Mouse (Mus musculus) liver, embryonic 14.5 days (tissue): Measurements from ENCODE around the gene Nav1. TPM values are rescaled to one million over a fixed set of nuclear protein-coding genes. Genes with fewer than 3 reads are reported as not detected.

Source experiments
- ATAC-seq: fragments of 200-750 bp; cut with Nextera tagmentation; 2 replicates; pipeline ENCODE4 v1.8.0; 2017; ENCODE audit warnings: moderate number of reproducible peaks, mild to moderate bottlenecking, moderate library complexity; ENCODE audit not compliant: insufficient read depth
- DNase-seq, 3 experiments: peaks; one replicate each; pipeline ENCODE4 v3.0.0-alpha.2; 2012 to 2013; ENCODE audit warnings: low read depth in 3 of 3, low spot score in 3 of 3
- H3K27ac ChIP-seq: fragments of 300-500 bp; sonication (generic); 2 replicates; pipeline ENCODE4 v1.5.1; 2014; ENCODE audit warnings: moderate library complexity, mild to moderate bottlenecking, control low read depth, inconsistent platforms
- H3K27me3 ChIP-seq: fragments of 300-500 bp; sonication (generic); 2 replicates; pipeline ENCODE4 v1.6.1; 2014; ENCODE audit warnings: mild to moderate bottlenecking, low read length, moderate library complexity; ENCODE audit not compliant: control insufficient read depth, insufficient read depth
- H3K36me3 ChIP-seq: fragments of 300-500 bp; sonication (generic); replicated peaks from 2 replicates; pipeline ENCODE4 v1.6.1; 2014; ENCODE audit warnings: low read depth; ENCODE audit not compliant: control insufficient read depth, insufficient read depth
- H3K4me1 ChIP-seq, 2 experiments: fragments of 200-500 bp in 1 of 2; fragments of 300-500 bp in 1 of 2; sonication (generic) in 1 of 2; replicated peaks; 2 replicates each; pipeline ENCODE4 v1.6.1; 2012 to 2014; ENCODE audit warnings: antibody characterized with exemption in 1 of 2, inconsistent platforms in 1 of 2, low read length in 1 of 2; ENCODE audit not compliant: control insufficient read depth in 2 of 2, insufficient read depth in 2 of 2
- H3K4me2 ChIP-seq: fragments of 300-500 bp; sonication (generic); 2 replicates; pipeline ENCODE4 v1.6.1; 2014; ENCODE audit warnings: low read depth, mild to moderate bottlenecking, control low read depth, moderate library complexity
- H3K4me3 ChIP-seq, 2 experiments: fragments of 200-500 bp in 1 of 2; fragments of 300-500 bp in 1 of 2; sonication (generic) in 1 of 2; 2 replicates each; pipeline ENCODE4 v1.5.1; 2012 to 2014; ENCODE audit warnings: low read depth in 2 of 2, low read length in 2 of 2, mild to moderate bottlenecking in 2 of 2, control low read depth in 1 of 2, inconsistent platforms in 1 of 2, moderate library complexity in 1 of 2; ENCODE audit not compliant: insufficient read depth in 1 of 2
- H3K9ac ChIP-seq: fragments of 300-500 bp; sonication (generic); replicated peaks from 2 replicates; pipeline ENCODE4 v1.6.1; 2014; ENCODE audit warnings: mild to moderate bottlenecking, control low read depth, moderate library complexity
- H3K9me3 ChIP-seq: fragments of 300-500 bp; sonication (generic); 2 replicates; pipeline ENCODE4 v1.6.1; 2016; ENCODE audit warnings: low read length, mixed read lengths; ENCODE audit not compliant: control insufficient read depth
- CTCF ChIP-seq: IDR thresholded peaks from 2 replicates; pipeline ENCODE4 v1.5.1; 2016; ENCODE audit warnings: antibody characterized with exemption, low read depth, control low read depth
- EP300 ChIP-seq: IDR thresholded peaks from 2 replicates; pipeline ENCODE4 v1.6.1; 2016; ENCODE audit warnings: antibody characterized with exemption, low read depth
- WGBS: fragments of 180-500 bp; shearing (Covaris S2); extraction: QIAGEN DNeasy Blood & Tissue Kit; methylation state at CpG from one replicate; pipeline ENCODE4 v1.1.7; 2014; ENCODE audit not compliant: insufficient replicate concordance; 5-methylcytosine and 5-hydroxymethylcytosine counted together
- polyA plus RNA-seq, 2 experiments: library from polyadenylated mRNA; depleted of rRNA in 1 of 2; stranded (reverse) in 1 of 2; unstranded in 1 of 2; fragments of >200 nt; fragmentation: Nextera tagmentation in 1 of 2; extraction: Ambion mirVana in 1 of 2; gene quantifications; 2 replicates each; pipeline versions ENCODE4 v1.2.1 to v1.2.3; 2012 to 2014

The Nav1 gene
- polyA plus RNA-seq, 2 experiments: 1.0 to 1.5 TPM

GRCm38 (mm10) chr1:135426645-135427044 lies 180.4 kb downstream of the Nav1 start:
- H3K4me3 ChIP-seq: no peak overlapping the region
- TF ChIP-seq CTCF: no peak
- no peak for TF ChIP-seq EP300
- DNase-seq (no peak), ATAC-seq (no peak)
- H3K4me1 ChIP-seq: peaks cover 9 to 12% of the 10 kb centered on the region in 2 experiments
- no peaks in the 10 kb centered on the region for H3K9me3 ChIP-seq
- no peaks in the 10 kb centered on the region for H3K27me3 ChIP-seq
- no peak overlapping the region for H3K9ac ChIP-seq
- WGBS: 89% methylated on average over 10 of the region's 10 CpGs
- no peaks in the 10 kb centered on the region; the same call in none of the 2 replicates for H3K36me3 ChIP-seq
- H3K27ac ChIP-seq: no peak overlapping the region
- H3K4me2 ChIP-seq: no peak overlapping the region

DNA sequence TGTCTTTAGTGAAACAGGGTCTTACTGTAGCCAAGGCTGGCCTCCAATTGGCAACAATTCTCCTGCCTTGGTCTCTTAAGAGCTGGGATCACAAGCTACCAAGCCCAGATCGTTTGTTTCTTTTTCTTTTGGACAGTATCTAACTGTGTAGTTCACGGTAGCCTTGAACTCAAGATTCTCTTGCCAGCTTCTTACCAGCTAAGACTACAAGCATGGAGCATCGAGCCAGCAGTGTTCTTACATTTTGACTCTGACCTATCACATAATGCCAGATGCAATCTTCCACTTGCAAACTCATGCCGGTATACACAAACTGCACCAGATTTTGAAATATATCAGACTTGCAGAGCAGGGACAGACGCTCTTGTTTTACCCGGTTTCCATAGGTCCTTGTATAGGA lies 184.3 kb downstream of the Nav1 start:
- Histone ChIP-seq H3K27ac (no peak overlapping the region), H3K27me3 (no peaks in the 10 kb centered on the region), H3K9me3 (no peaks in the 10 kb centered on the region), H3K4me1 (no peaks in the 10 kb centered on the region), H3K4me3 (no peak overlapping the region), H3K4me2 (no peak overlapping the region), H3K9ac (no peak overlapping the region), H3K36me3 (peaks cover 18% of the 10 kb centered on the region)
- ATAC-seq (no peak), DNase-seq (no peak)
- WGBS: 71% methylated on average over 6 of the region's 6 CpGs
- TF ChIP-seq CTCF (no peak), EP300 (no peak)

- Histone ChIP-seq H3K4me2 (no peak overlapping the region), H3K4me3 (no peak overlapping the region), H3K36me3 (peaks cover 56% of the 10 kb centered on the region), H3K9me3 (no peaks in the 10 kb centered on the region), H3K9ac (no peak overlapping the region), H3K27me3 (no peaks in the 10 kb centered on the region), H3K27ac (no peak overlapping the region), H3K4me1 (no peaks in the 10 kb centered on the region)
- no peak for ATAC-seq
- TF ChIP-seq CTCF (no peak), EP300 (no peak)
- no peak for DNase-seq
These were observed 193.1 kb downstream of the Nav1 start for GRCm38 (mm10) chr1:135413996-135414395.

DNA sequence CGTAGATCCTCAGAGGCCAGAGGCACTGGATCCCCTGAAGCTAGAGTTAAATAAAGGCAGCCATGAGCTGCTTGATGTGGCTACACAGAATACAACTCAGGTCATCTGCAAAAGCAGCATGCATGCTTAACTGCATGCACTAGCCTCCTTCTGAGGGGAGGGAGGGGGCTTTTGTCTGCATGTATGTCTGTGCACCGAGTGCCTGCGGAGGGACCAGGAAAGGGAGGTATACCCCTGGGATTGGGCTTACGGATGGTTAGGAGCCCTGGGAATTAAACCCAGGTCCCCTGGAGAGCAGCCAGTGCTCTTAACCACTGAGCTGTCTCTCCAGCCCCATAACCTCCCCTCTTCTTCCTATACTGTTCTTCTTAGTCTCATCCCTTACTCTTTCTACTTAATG lies 195.0 kb downstream of the Nav1 start:
- Histone ChIP-seq H3K36me3 (peaks cover 59% of the 10 kb centered on the region), H3K4me2 (no peak overlapping the region), H3K4me3 (no peak overlapping the region), H3K9me3 (no peaks in the 10 kb centered on the region), H3K4me1 (no peaks in the 10 kb centered on the region), H3K27me3 (no peaks in the 10 kb centered on the region), H3K27ac (no peak overlapping the region), H3K9ac (no peak overlapping the region)
- no peak for TF ChIP-seq CTCF
- no peak for ATAC-seq
- no peak for DNase-seq
- 79% methylated on average over 4 of the region's 4 CpGs for WGBS

GRCm38 (mm10) chr1:135410967-135411366 lies 196.1 kb downstream of the Nav1 start:
- DNase-seq (no peak), ATAC-seq (no peak)
- Histone ChIP-seq H3K27ac (no peak overlapping the region), H3K4me1 (no peaks in the 10 kb centered on the region), H3K27me3 (no peaks in the 10 kb centered on the region), H3K4me3 (no peak overlapping the region), H3K9me3 (no peaks in the 10 kb centered on the region), H3K36me3 (peaks cover 54% of the 10 kb centered on the region), H3K9ac (no peak overlapping the region), H3K4me2 (no peak overlapping the region)
- 48% methylated on average over 2 of the region's 2 CpGs for WGBS
- TF ChIP-seq EP300: no peak
- TF ChIP-seq CTCF: no peak
